Mouse (Mus musculus) hindbrain, embryonic 11.5 days (tissue): ENCODE measurements at regions not wholly inside any gene's neighbourhood (a gene's known extent, or its start where the extent isn't known, plus 50 kb on each side); places are given as distances from the start of the nearest gene placed in this dataset.

Experiments used
- ATAC-seq: fragments of 200-750 bp; cut with Nextera tagmentation; 2 replicates; pipeline ENCODE4 v1.8.0; 2017; ENCODE audit warnings: mild to moderate bottlenecking, moderate TSS enrichment, moderate library complexity; ENCODE audit not compliant: low FRiP score
- DNase-seq: peaks from one replicate; pipeline ENCODE4 v3.0.0-alpha.2; 2015; ENCODE audit warnings: low spot score
- H3K27ac ChIP-seq: fragments of 300-500 bp; sonication (generic); 2 replicates; pipeline ENCODE4 v1.5.1; 2014; ENCODE audit warnings: mild to moderate bottlenecking, low read depth, low read length
- H3K27me3 ChIP-seq: fragments of 300-500 bp; sonication (generic); 2 replicates; pipeline ENCODE4 v1.6.1; 2014; ENCODE audit warnings: mild to moderate bottlenecking, low read length, moderate library complexity, mixed read lengths; ENCODE audit not compliant: control insufficient read depth, insufficient read depth
- H3K36me3 ChIP-seq: fragments of 300-500 bp; sonication (generic); 2 replicates; pipeline ENCODE4 v1.6.1; 2014; ENCODE audit warnings: mild to moderate bottlenecking, low read length, moderate library complexity, mixed read lengths; ENCODE audit not compliant: control insufficient read depth, insufficient read depth
- H3K4me1 ChIP-seq: fragments of 300-500 bp; sonication (generic); replicated peaks from 2 replicates; pipeline ENCODE4 v1.6.1; 2014; ENCODE audit warnings: low read length, mixed read lengths; ENCODE audit not compliant: control insufficient read depth, insufficient read depth
- H3K4me2 ChIP-seq: fragments of 300-500 bp; sonication (generic); replicated peaks from 2 replicates; pipeline ENCODE4 v1.6.1; 2014; ENCODE audit warnings: mild to moderate bottlenecking, low read depth, low read length
- H3K4me3 ChIP-seq: fragments of 300-500 bp; sonication (generic); 2 replicates; pipeline ENCODE4 v1.5.1; 2014; ENCODE audit warnings: low read depth, low read length
- H3K9ac ChIP-seq: fragments of 300-500 bp; sonication (generic); 2 replicates; pipeline ENCODE4 v1.6.1; 2014; ENCODE audit warnings: low read depth, low read length
- H3K9me3 ChIP-seq: fragments of 300-500 bp; sonication (generic); 2 replicates; pipeline ENCODE4 v1.6.1; 2016; ENCODE audit warnings: low read length; ENCODE audit not compliant: control insufficient read depth
- WGBS: fragments of 180-500 bp; shearing (Covaris S2); extraction: QIAGEN DNeasy Blood & Tissue Kit; methylation state at CpG from one replicate; pipeline ENCODE4 v1.1.7; 2014; 5-methylcytosine and 5-hydroxymethylcytosine counted together

- Histone ChIP-seq H3K27ac (no peak overlapping the region), H3K9ac (no peak overlapping the region), H3K4me2 (no peak overlapping the region), H3K4me1 (no peaks in the 10 kb centered on the region), H3K27me3 (no peaks in the 10 kb centered on the region), H3K4me3 (no peak overlapping the region), H3K36me3 (no peaks in the 10 kb centered on the region), H3K9me3 (no peaks in the 10 kb centered on the region)
- DNase-seq (no peak), ATAC-seq (no peak)
- 75% methylated on average over 5 of the region's 5 CpGs for WGBS
Observed at GRCm38 (mm10) chr10:99879362-99879761, 119.9 kb upstream of the Csl start.

- ATAC-seq (no peak), DNase-seq (no peak)
- Histone ChIP-seq H3K27me3 (no peaks in the 10 kb centered on the region), H3K4me2 (no peak overlapping the region), H3K4me3 (no peak overlapping the region), H3K9me3 (no peaks in the 10 kb centered on the region), H3K9ac (no peak overlapping the region), H3K4me1 (no peaks in the 10 kb centered on the region), H3K36me3 (no peaks in the 10 kb centered on the region), H3K27ac (no peak overlapping the region)
- 97% methylated on average over 1 of the region's 1 CpGs for WGBS
Observed at GRCm38 (mm10) chr10:99864711-99865110, 105.3 kb upstream of the Csl start.

GRCm38 (mm10) chr10:99860322-99861089 lies 101.0 kb upstream of the Csl start:
- H3K4me2 ChIP-seq = no peak overlapping the region
- no peaks in the 10 kb centered on the region for H3K27me3 ChIP-seq
- no peak overlapping the region for H3K9ac ChIP-seq
- no peaks in the 10 kb centered on the region for H3K36me3 ChIP-seq
- no peak overlapping the region for H3K27ac ChIP-seq
- DNase-seq (no peak), ATAC-seq (no peak)
- no peak overlapping the region for H3K4me3 ChIP-seq
- no peaks in the 10 kb centered on the region for H3K9me3 ChIP-seq
- H3K4me1 ChIP-seq = no peaks in the 10 kb centered on the region
- 45% methylated on average over 10 of the region's 10 CpGs for WGBS

GRCm38 (mm10) chr10:99844110-99844509 lies 84.7 kb upstream of the Csl start:
- no peak overlapping the region for H3K9ac ChIP-seq
- ATAC-seq (no peak), DNase-seq (no peak)
- no peaks in the 10 kb centered on the region for H3K4me1 ChIP-seq
- H3K4me2 ChIP-seq = no peak overlapping the region
- no peak overlapping the region for H3K27ac ChIP-seq
- H3K27me3 ChIP-seq = no peaks in the 10 kb centered on the region
- H3K9me3 ChIP-seq = no peaks in the 10 kb centered on the region
- no peak overlapping the region for H3K4me3 ChIP-seq
- WGBS = 88% methylated on average over 5 of the region's 5 CpGs
- H3K36me3 ChIP-seq = no peaks in the 10 kb centered on the region

- H3K9ac ChIP-seq = no peak overlapping the region
- no peaks in the 10 kb centered on the region for H3K9me3 ChIP-seq
- H3K4me2 ChIP-seq = no peak overlapping the region
- 85% methylated on average over 10 of the region's 10 CpGs for WGBS
- H3K27ac ChIP-seq = no peak overlapping the region
- H3K4me1 ChIP-seq = no peaks in the 10 kb centered on the region
- no peaks in the 10 kb centered on the region for H3K27me3 ChIP-seq
- H3K4me3 ChIP-seq = no peak overlapping the region
- H3K36me3 ChIP-seq = no peaks in the 10 kb centered on the region
- ATAC-seq (no peak), DNase-seq (no peak)
Observed at GRCm38 (mm10) chr10:99841167-99841843, 81.8 kb upstream of the Csl start.

GRCm38 (mm10) chr10:99840179-99840876 lies 80.9 kb upstream of the Csl start:
- 83% methylated on average over 10 of the region's 10 CpGs for WGBS

GRCm38 (mm10) chr10:99836835-99837412 lies 77.5 kb upstream of the Csl start:
- WGBS = 77% methylated on average over 5 of the region's 5 CpGs
- no peak overlapping the region for H3K4me2 ChIP-seq
- H3K9ac ChIP-seq = no peak overlapping the region
- no peaks in the 10 kb centered on the region for H3K36me3 ChIP-seq
- H3K9me3 ChIP-seq = no peaks in the 10 kb centered on the region
- ATAC-seq (no peak), DNase-seq (no peak)
- H3K4me1 ChIP-seq = no peaks in the 10 kb centered on the region
- H3K27ac ChIP-seq = no peak overlapping the region
- H3K4me3 ChIP-seq = no peak overlapping the region
- no peaks in the 10 kb centered on the region for H3K27me3 ChIP-seq

More at GRCm38 (mm10) chr10:99840179-99840876, 80.9 kb upstream of the Csl start:
- DNase-seq (no peak), ATAC-seq (no peak)
- Histone ChIP-seq H3K4me3 (no peak overlapping the region), H3K36me3 (no peaks in the 10 kb centered on the region), H3K4me2 (no peak overlapping the region), H3K9ac (no peak overlapping the region), H3K9me3 (no peaks in the 10 kb centered on the region), H3K4me1 (no peaks in the 10 kb centered on the region), H3K27ac (no peak overlapping the region), H3K27me3 (no peaks in the 10 kb centered on the region)

- no peaks in the 10 kb centered on the region for H3K27me3 ChIP-seq
- no peak overlapping the region for H3K4me3 ChIP-seq
- ATAC-seq (no peak), DNase-seq (no peak)
- 84% methylated on average over 4 of the region's 4 CpGs for WGBS
- H3K27ac ChIP-seq = no peak overlapping the region
- no peak overlapping the region for H3K4me2 ChIP-seq
- no peaks in the 10 kb centered on the region for H3K9me3 ChIP-seq
- no peaks in the 10 kb centered on the region for H3K36me3 ChIP-seq
- no peaks in the 10 kb centered on the region for H3K4me1 ChIP-seq
- H3K9ac ChIP-seq = no peak overlapping the region
Observed at GRCm38 (mm10) chr10:99834905-99835633, 75.6 kb upstream of the Csl start.
